Mouse (Mus musculus) midbrain, embryonic 11.5 days (tissue): ENCODE results near the gene A830018L16Rik. TPM values are rescaled to one million over a fixed set of nuclear protein-coding genes. Genes with fewer than 3 reads are reported as not detected.
"Not testable (repeated sequence)": the region's sequence is repeated elsewhere in the genome, so short reads cannot be mapped to it uniquely, and the experiment has no call there.

Source experiments
- ATAC-seq: fragments of 200-750 bp; cut with Nextera tagmentation; 2 replicates; pipeline ENCODE4 v1.8.0; 2017; ENCODE audit warnings: moderate TSS enrichment, moderate library complexity; ENCODE audit not compliant: low FRiP score
- DNase-seq: peaks from one replicate; pipeline ENCODE4 v3.0.0; 2015; ENCODE audit warnings: low spot score; ENCODE audit errors: missing footprints
- H3K27ac ChIP-seq: fragments of 300-500 bp; sonication (generic); 2 replicates; pipeline ENCODE4 v1.5.1; 2014; ENCODE audit warnings: low read depth, low read length
- H3K27me3 ChIP-seq: fragments of 300-500 bp; sonication (generic); 2 replicates; pipeline ENCODE4 v1.6.1; 2014; ENCODE audit warnings: mild to moderate bottlenecking, low read length, moderate library complexity, mixed read lengths; ENCODE audit not compliant: control insufficient read depth, insufficient read depth
- H3K36me3 ChIP-seq: fragments of 300-500 bp; sonication (generic); 2 replicates; pipeline ENCODE4 v1.6.1; 2014; ENCODE audit warnings: mild to moderate bottlenecking, low read length, moderate library complexity, mixed read lengths; ENCODE audit not compliant: control insufficient read depth, insufficient read depth
- H3K4me1 ChIP-seq: fragments of 300-500 bp; sonication (generic); 2 replicates; pipeline ENCODE4 v1.6.1; 2014; ENCODE audit warnings: low read length; ENCODE audit not compliant: control insufficient read depth, insufficient read depth
- H3K4me2 ChIP-seq: fragments of 300-500 bp; sonication (generic); 2 replicates; pipeline ENCODE4 v1.6.1; 2014; ENCODE audit warnings: mild to moderate bottlenecking, moderate library complexity
- H3K4me3 ChIP-seq: fragments of 300-500 bp; sonication (generic); 2 replicates; pipeline ENCODE4 v1.5.1; 2014; ENCODE audit warnings: low read depth, low read length
- H3K9ac ChIP-seq: fragments of 300-500 bp; sonication (generic); 2 replicates; pipeline ENCODE4 v1.6.1; 2014; ENCODE audit warnings: low read length
- H3K9me3 ChIP-seq: fragments of 300-500 bp; sonication (generic); 2 replicates; pipeline ENCODE4 v1.6.1; 2016; ENCODE audit warnings: low read length; ENCODE audit not compliant: control insufficient read depth
- WGBS: fragments of 180-500 bp; shearing (Covaris S2); extraction: QIAGEN DNeasy Blood & Tissue Kit; methylation state at CpG from one replicate; pipeline ENCODE4 v1.1.7; 2014; 5-methylcytosine and 5-hydroxymethylcytosine counted together
- polyA plus RNA-seq: library from polyadenylated mRNA; unstranded; fragments of >200 nt; fragmentation: Nextera tagmentation; extraction: Ambion mirVana; gene quantifications from 2 replicates; pipeline ENCODE4 v1.2.1, GENCODE M21; 2014

The A830018L16Rik gene
- polyA plus RNA-seq, 1 experiment from 2014 or later = 2.7 TPM

- ATAC-seq = no peak
- 60% methylated on average over 2 of the region's 2 CpGs for WGBS
- DNase-seq = no peak
- no peak overlapping the region for H3K4me2 ChIP-seq
- H3K4me1 ChIP-seq = no peaks in the 10 kb centered on the region
- no peaks in the 10 kb centered on the region for H3K27me3 ChIP-seq
- H3K9ac ChIP-seq = no peak overlapping the region
- no peak overlapping the region for H3K27ac ChIP-seq
- no peaks in the 10 kb centered on the region for H3K9me3 ChIP-seq
- H3K4me3 ChIP-seq = no peak overlapping the region
- H3K36me3 ChIP-seq = no peaks in the 10 kb centered on the region
Measured at GRCm38 (mm10) chr1:12008789-12009550, 595.1 kb downstream of the A830018L16Rik start.

GRCm38 (mm10) chr1:12009551-12009846 lies 595.6 kb downstream of the A830018L16Rik start:
- H3K4me3 ChIP-seq = no peak overlapping the region
- no peaks in the 10 kb centered on the region for H3K9me3 ChIP-seq
- no peak overlapping the region for H3K9ac ChIP-seq
- DNase-seq (no peak), ATAC-seq (no peak)
- H3K27ac ChIP-seq = no peak overlapping the region
- no peak overlapping the region for H3K4me2 ChIP-seq
- no peaks in the 10 kb centered on the region for H3K4me1 ChIP-seq
- no peaks in the 10 kb centered on the region for H3K36me3 ChIP-seq
- H3K27me3 ChIP-seq = no peaks in the 10 kb centered on the region

- H3K27ac ChIP-seq = no peak overlapping the region
- no peaks in the 10 kb centered on the region for H3K27me3 ChIP-seq
- ATAC-seq (no peak), DNase-seq (no peak)
- H3K4me3 ChIP-seq = no peak overlapping the region
- H3K9me3 ChIP-seq = no peaks in the 10 kb centered on the region
- H3K36me3 ChIP-seq = no peaks in the 10 kb centered on the region
- no peaks in the 10 kb centered on the region for H3K4me1 ChIP-seq
- no peak overlapping the region for H3K9ac ChIP-seq
- 80% methylated on average over 1 of the region's 1 CpGs for WGBS
- no peak overlapping the region for H3K4me2 ChIP-seq
Measured at GRCm38 (mm10) chr1:12010607-12011006, 596.7 kb downstream of the A830018L16Rik start.

GRCm38 (mm10) chr1:12020646-12021045 lies 606.7 kb downstream of the A830018L16Rik start:
- H3K4me3 ChIP-seq, H3K27ac ChIP-seq, H3K9me3 ChIP-seq, H3K4me1 ChIP-seq, ATAC-seq, H3K4me2 ChIP-seq, H3K36me3 ChIP-seq, H3K27me3 ChIP-seq, DNase-seq, H3K9ac ChIP-seq: not testable (repeated sequence)
- 91% methylated on average over 5 of the region's 5 CpGs for WGBS
